Mouse (Mus musculus) megakaryocyte, embryonic 14.5 days (primary cell): ENCODE results near the gene Tmem52. TPM values are rescaled to one million over a fixed set of nuclear protein-coding genes. Genes with fewer than 3 reads are reported as not detected.

ENCODE experiments used
- H3K27me3 ChIP-seq: replicated peaks from 2 replicates; pipeline ENCODE3; 2012; ENCODE audit warnings: inconsistent platforms
- H3K36me3 ChIP-seq: replicated peaks from 2 replicates; pipeline ENCODE3; 2012; ENCODE audit warnings: low read length, inconsistent platforms, mixed read lengths
- H3K4me1 ChIP-seq: 2 replicates; pipeline ENCODE4 v1.6.1; 2012; ENCODE audit warnings: inconsistent platforms
- H3K4me3 ChIP-seq: replicated peaks from 2 replicates; pipeline ENCODE3; 2012; ENCODE audit warnings: moderate library complexity, mild to moderate bottlenecking, inconsistent platforms
- H3K9me3 ChIP-seq: 2 replicates; pipeline ENCODE4 v1.6.1; 2012; ENCODE audit warnings: inconsistent platforms
- FLI1 ChIP-seq: IDR thresholded peaks from 2 replicates; pipeline ENCODE4 v1.6.1; 2012; ENCODE audit warnings: low read length, inconsistent platforms, mixed read lengths
- GATA1 ChIP-seq: IDR thresholded peaks from 3 replicates; pipeline ENCODE4 v1.6.1; 2012; ENCODE audit warnings: mixed read lengths, low read length, inconsistent platforms, borderline replicate concordance
- polyA plus RNA-seq: library from polyadenylated mRNA; stranded (reverse); fragments of >175 nt; gene quantifications from 2 replicates; pipeline ENCODE4 v1.2.3, GENCODE M21; 2012; ENCODE audit warnings: low replicate concordance; ENCODE audit not compliant: insufficient read depth

The Tmem52 gene
- polyA plus RNA-seq, 1 experiment = not detected

DNA sequence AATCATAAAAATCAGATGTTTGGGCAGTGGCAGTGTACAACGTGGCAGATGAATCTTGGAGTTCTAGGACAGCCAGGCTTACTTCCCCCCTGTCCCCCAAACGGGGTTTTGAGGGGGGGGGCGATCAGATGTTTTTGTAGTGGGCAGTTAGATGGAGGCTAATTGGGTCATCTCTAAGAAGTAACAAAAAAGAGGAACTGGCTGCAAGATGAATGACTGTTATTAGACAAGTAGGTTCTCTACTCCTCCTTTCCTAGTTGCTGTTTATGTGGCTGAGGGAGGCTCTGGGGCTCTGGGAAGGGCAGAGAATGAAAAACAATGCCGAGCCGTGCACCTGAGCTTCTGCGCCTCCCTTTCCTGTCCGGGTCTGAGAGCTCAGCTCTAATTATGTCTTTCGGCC, 36.2 kb downstream of the Tmem52 start:
- Histone ChIP-seq H3K36me3 (peaks cover 21% of the 10 kb centered on the region), H3K9me3 (no peaks in the 10 kb centered on the region), H3K4me1 (peaks cover 86% of the 10 kb centered on the region), H3K4me3 (peak overlapping the region; percentile 29), H3K27me3 (no peaks in the 10 kb centered on the region)
- TF ChIP-seq FLI1 (no peak), GATA1 (no peak)

DNA sequence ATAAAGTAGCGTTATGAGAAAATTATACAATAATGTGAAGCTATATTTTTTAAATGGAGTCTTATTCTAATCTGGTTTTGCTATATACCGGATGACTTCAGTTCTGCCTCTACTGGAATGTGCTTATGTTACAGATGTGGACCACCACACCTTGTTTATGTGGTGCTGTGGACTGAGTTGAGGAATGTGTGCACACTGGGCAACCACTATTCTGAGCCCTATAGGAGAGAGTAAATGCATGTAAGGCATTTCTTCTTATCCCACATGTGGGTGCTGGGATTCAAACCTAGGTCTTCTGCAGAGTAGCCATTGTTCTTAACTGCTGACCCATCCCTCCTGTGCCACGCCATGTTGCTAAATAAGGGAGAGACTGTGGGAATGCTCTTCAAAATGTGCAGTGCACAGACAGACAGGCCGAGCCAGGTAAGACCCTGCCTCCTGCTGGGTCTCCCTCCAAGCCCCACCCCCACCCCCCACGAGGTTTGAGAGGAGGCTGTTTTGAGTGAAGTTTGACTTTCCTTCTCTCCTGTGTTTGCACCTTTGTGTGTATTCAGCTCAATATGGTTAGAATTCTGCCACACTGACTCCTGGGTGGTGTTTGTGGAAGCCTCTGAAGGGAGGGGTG, 36.9 kb downstream of the Tmem52 start:
- no peaks in the 10 kb centered on the region for H3K27me3 ChIP-seq
- TF ChIP-seq GATA1 (no peak), FLI1 (no peak)
- H3K4me1 ChIP-seq = peaks cover 87% of the 10 kb centered on the region
- no peaks in the 10 kb centered on the region for H3K9me3 ChIP-seq
- peaks cover 19% of the 10 kb centered on the region for H3K36me3 ChIP-seq
- H3K4me3 ChIP-seq = no peak overlapping the region

GRCm38 (mm10) chr4:155508614-155509013, 39.7 kb downstream of the Tmem52 start:
- no peak overlapping the region for H3K4me3 ChIP-seq
- H3K27me3 ChIP-seq = no peaks in the 10 kb centered on the region
- TF ChIP-seq GATA1 (no peak), FLI1 (no peak)
- no peaks in the 10 kb centered on the region for H3K9me3 ChIP-seq
- H3K36me3 ChIP-seq = peaks cover 21% of the 10 kb centered on the region
- H3K4me1 ChIP-seq = peaks cover 87% of the 10 kb centered on the region

DNA sequence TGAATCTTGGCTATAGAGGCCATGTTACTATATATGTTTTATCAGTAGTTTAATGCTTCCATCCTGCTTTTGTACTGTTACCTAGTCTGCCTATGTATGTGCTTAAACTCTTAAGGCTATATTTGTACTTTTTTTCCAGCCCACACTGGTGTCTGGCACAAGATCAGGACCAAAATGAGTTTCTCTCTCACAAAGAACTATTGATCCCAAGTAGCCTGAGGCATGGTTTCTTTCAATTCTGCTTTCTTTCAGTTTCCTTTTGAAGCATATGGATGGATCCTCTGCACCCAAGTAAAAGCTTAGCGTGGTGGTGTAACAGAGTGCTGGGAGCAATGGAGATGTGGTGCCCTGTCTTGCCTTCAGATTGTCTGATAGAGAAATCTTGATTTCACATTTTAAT, 42.1 kb downstream of the Tmem52 start:
- Histone ChIP-seq H3K9me3 (no peaks in the 10 kb centered on the region), H3K27me3 (no peaks in the 10 kb centered on the region), H3K4me3 (no peak overlapping the region), H3K36me3 (peaks cover 27% of the 10 kb centered on the region), H3K4me1 (peaks cover 69% of the 10 kb centered on the region)
- TF ChIP-seq GATA1 = no peak
- TF ChIP-seq FLI1 = no peak

DNA sequence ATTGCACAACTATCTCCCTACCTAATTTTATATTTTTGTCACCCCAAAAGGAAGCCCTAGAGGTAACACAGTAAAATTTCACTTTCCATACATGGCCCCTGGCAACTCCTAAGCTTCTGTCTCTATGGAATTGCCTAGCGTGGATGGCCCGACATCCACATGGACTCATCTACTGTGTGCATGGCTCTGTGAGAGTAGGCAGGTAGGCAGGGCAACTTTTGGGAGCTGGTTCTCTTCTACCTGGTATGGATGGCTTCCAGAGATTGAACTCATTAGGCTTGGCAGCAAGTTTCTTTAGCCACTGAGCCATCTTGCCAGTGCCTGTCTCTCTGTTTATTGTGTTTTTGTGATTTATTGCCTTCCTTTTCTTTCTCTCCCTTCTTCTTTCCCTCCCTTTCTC, 45.9 kb downstream of the Tmem52 start:
- peaks cover 38% of the 10 kb centered on the region for H3K4me1 ChIP-seq
- peaks cover 40% of the 10 kb centered on the region for H3K36me3 ChIP-seq
- H3K27me3 ChIP-seq = no peaks in the 10 kb centered on the region
- no peak overlapping the region for H3K4me3 ChIP-seq
- TF ChIP-seq GATA1 (no peak), FLI1 (no peak)
- H3K9me3 ChIP-seq = no peaks in the 10 kb centered on the region

- H3K4me1 ChIP-seq = peaks cover 16% of the 10 kb centered on the region
- H3K36me3 ChIP-seq = peaks cover 48% of the 10 kb centered on the region
- H3K27me3 ChIP-seq = no peaks in the 10 kb centered on the region
- no peaks in the 10 kb centered on the region for H3K9me3 ChIP-seq
- no peak overlapping the region for H3K4me3 ChIP-seq
- no peak for TF ChIP-seq GATA1
- no peak for TF ChIP-seq FLI1
Observed at GRCm38 (mm10) chr4:155517948-155518517, 49.1 kb downstream of the Tmem52 start.

Other genes with a start within 250 kb of the Tmem52 start
- 31.5 and 38.7 TPM in 2 replicates for gene Ski, start 246.5 kb upstream of the Tmem52 start, polyA plus RNA-seq
- 51.4 and 87.5 TPM in 2 replicates for gene Faap20, start 219.3 kb upstream of the Tmem52 start, polyA plus RNA-seq
- gene Prkcz, start 107.8 kb upstream of the Tmem52 start, polyA plus RNA-seq = not detected in 2 replicates
- gene Gabrd, start 71.0 kb upstream of the Tmem52 start, polyA plus RNA-seq = not detected in 2 replicates
- not detected in 2 replicates for gene Cfap74, start 59.9 kb upstream of the Tmem52 start, polyA plus RNA-seq
- 28.3 and 39.1 TPM in 2 replicates for gene Gnb1, start 22.2 kb downstream of the Tmem52 start, polyA plus RNA-seq
- gene Nadk, start 93.3 kb downstream of the Tmem52 start, polyA plus RNA-seq = 38.7 and 54.4 TPM in 2 replicates
- 0.17 and 0.60 TPM in 2 replicates for gene Slc35e2, start 132.3 kb downstream of the Tmem52 start, polyA plus RNA-seq
- gene Cdk11b, start 155.7 kb downstream of the Tmem52 start, polyA plus RNA-seq = 9.7 and 77.3 TPM in 2 replicates
- not detected in 2 replicates for gene Gm10563, start 176.3 kb downstream of the Tmem52 start, polyA plus RNA-seq
- 3.7 TPM in 1 of 2 replicates, not detected in the other for gene Mmp23, start 184.3 kb downstream of the Tmem52 start, polyA plus RNA-seq
- 45.2 and 94.9 TPM in 2 replicates for gene Mib2, start 200.1 kb downstream of the Tmem52 start, polyA plus RNA-seq
- gene Fndc10, start 225.2 kb downstream of the Tmem52 start, polyA plus RNA-seq = 0.44 and 4.7 TPM in 2 replicates
- 37.1 and 112 TPM in 2 replicates for gene Ssu72, start 235.7 kb downstream of the Tmem52 start, polyA plus RNA-seq